Mouse (Mus musculus) hindbrain, embryonic 11.5 days (tissue): Measurements from ENCODE around the gene Dnase1l3. TPM values are rescaled to one million over a fixed set of nuclear protein-coding genes. Genes with fewer than 3 reads are reported as not detected.

Experiments used
- ATAC-seq: fragments of 200-750 bp; cut with Nextera tagmentation; 2 replicates; pipeline ENCODE4 v1.8.0; 2017; ENCODE audit warnings: mild to moderate bottlenecking, moderate TSS enrichment, moderate library complexity; ENCODE audit not compliant: low FRiP score
- DNase-seq: peaks from one replicate; pipeline ENCODE4 v3.0.0-alpha.2; 2015; ENCODE audit warnings: low spot score
- H3K27ac ChIP-seq: fragments of 300-500 bp; sonication (generic); 2 replicates; pipeline ENCODE4 v1.5.1; 2014; ENCODE audit warnings: mild to moderate bottlenecking, low read depth, low read length
- H3K27me3 ChIP-seq: fragments of 300-500 bp; sonication (generic); 2 replicates; pipeline ENCODE4 v1.6.1; 2014; ENCODE audit warnings: mild to moderate bottlenecking, low read length, moderate library complexity, mixed read lengths; ENCODE audit not compliant: control insufficient read depth, insufficient read depth
- H3K36me3 ChIP-seq: fragments of 300-500 bp; sonication (generic); 2 replicates; pipeline ENCODE4 v1.6.1; 2014; ENCODE audit warnings: mild to moderate bottlenecking, low read length, moderate library complexity, mixed read lengths; ENCODE audit not compliant: control insufficient read depth, insufficient read depth
- H3K4me1 ChIP-seq: fragments of 300-500 bp; sonication (generic); replicated peaks from 2 replicates; pipeline ENCODE4 v1.6.1; 2014; ENCODE audit warnings: low read length, mixed read lengths; ENCODE audit not compliant: control insufficient read depth, insufficient read depth
- H3K4me2 ChIP-seq: fragments of 300-500 bp; sonication (generic); replicated peaks from 2 replicates; pipeline ENCODE4 v1.6.1; 2014; ENCODE audit warnings: mild to moderate bottlenecking, low read depth, low read length
- H3K4me3 ChIP-seq: fragments of 300-500 bp; sonication (generic); 2 replicates; pipeline ENCODE4 v1.5.1; 2014; ENCODE audit warnings: low read depth, low read length
- H3K9ac ChIP-seq: fragments of 300-500 bp; sonication (generic); 2 replicates; pipeline ENCODE4 v1.6.1; 2014; ENCODE audit warnings: low read depth, low read length
- H3K9me3 ChIP-seq: fragments of 300-500 bp; sonication (generic); 2 replicates; pipeline ENCODE4 v1.6.1; 2016; ENCODE audit warnings: low read length; ENCODE audit not compliant: control insufficient read depth
- WGBS: fragments of 180-500 bp; shearing (Covaris S2); extraction: QIAGEN DNeasy Blood & Tissue Kit; methylation state at CpG from one replicate; pipeline ENCODE4 v1.1.7; 2014; 5-methylcytosine and 5-hydroxymethylcytosine counted together
- polyA plus RNA-seq: library from polyadenylated mRNA; unstranded; fragments of >200 nt; fragmentation: Nextera tagmentation; extraction: Ambion mirVana; gene quantifications from 2 replicates; pipeline ENCODE4 v1.2.1, GENCODE M21; 2014

Dnase1l3 gene
- 0.03 TPM in 1 of 2 replicates, not detected in the other for polyA plus RNA-seq

DNA sequence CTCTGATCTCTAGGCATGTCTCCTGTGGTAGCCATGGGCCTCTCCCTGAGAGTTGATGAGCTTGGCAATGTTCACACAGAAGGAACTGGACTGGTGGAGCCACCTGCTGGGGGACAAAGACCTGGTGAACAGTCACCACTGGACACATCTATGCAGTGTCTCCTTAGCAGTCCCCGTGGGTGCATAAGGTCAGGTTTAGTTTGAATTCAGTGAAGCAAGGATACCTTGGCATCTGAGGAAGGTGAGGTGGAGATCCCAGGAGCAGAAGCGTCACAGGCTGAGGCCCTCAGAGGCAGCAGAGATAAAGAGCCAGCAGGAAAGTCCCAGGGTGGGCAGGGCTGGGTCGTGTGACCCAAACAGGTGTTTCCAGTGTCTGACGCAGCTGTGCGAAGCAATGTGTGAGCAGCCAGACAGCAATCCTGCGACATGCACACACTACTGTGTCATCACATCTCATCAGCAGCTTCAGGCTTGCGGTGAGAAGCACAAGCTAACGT, at the start of gene Dnase1l3:
Dnase1l3 (minus strand) TSS at position 303 of the 497 bp plus-strand sequence.
- no peak within 1 kb of the TSS for H3K9ac ChIP-seq
- 80% methylated on average over 8 of the region's 8 CpGs for WGBS
- no peak within 1 kb of the TSS for H3K4me2 ChIP-seq
- peak; percentile 26 for DNase-seq
- H3K36me3 ChIP-seq, result no peaks in the 10 kb centered on the region
- no peaks in the 10 kb centered on the region for H3K4me1 ChIP-seq
- H3K27ac ChIP-seq, result no peak within 1 kb of the TSS
- H3K27me3 ChIP-seq, result no peaks in the 10 kb centered on the region
- H3K9me3 ChIP-seq, result no peaks in the 10 kb centered on the region
- peak; percentile 22; the same call in 1 of the 2 replicates for ATAC-seq
- H3K4me3 ChIP-seq, result no peak within 1 kb of the TSS

DNA sequence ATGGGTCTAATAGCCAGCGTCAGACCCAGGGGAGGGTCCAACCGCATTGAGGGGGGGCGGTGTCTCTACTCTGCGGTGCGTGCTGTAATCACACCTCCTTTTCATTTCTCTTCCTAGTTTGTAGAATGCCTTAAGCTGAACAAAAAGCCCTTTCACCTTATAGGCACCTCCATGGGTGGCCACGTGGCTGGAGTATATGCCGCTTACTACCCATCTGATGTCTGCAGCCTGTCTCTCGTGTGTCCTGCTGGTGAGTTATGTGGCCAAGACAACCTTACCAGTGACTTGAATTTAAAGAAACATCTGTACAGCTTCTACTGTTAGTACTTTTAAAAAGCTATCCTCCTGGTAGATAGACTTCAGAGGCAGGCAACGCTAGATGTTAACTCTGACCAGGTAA, 48.2 kb upstream of the Dnase1l3 start:
- ATAC-seq, result no peak
- no peaks in the 10 kb centered on the region for H3K36me3 ChIP-seq
- H3K9ac ChIP-seq, result no peak overlapping the region
- no peaks in the 10 kb centered on the region for H3K4me1 ChIP-seq
- H3K4me2 ChIP-seq, result no peak overlapping the region
- H3K4me3 ChIP-seq, result no peak overlapping the region
- 90% methylated on average over 9 of the region's 9 CpGs for WGBS
- H3K27ac ChIP-seq, result no peak overlapping the region
- no peak for DNase-seq
- H3K9me3 ChIP-seq, result no peaks in the 10 kb centered on the region
- no peaks in the 10 kb centered on the region for H3K27me3 ChIP-seq

DNA sequence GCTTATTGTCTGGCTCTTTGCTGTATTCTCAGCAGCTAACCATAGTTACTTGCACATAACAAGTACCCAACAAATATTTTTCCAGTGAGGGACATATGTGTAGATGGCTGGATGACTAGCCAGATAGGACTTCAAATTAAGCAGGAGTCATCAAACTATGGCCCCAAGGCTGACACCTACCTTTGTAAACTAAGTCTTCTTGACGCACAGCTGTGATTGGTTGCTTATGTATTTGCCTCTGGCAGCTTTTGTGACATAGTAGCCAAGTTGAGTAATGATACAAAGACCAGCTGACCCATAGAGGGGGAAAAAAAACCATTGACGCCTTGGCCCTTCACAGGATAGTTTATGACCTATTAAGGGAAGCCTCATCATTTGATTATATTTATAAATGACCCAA, 47.7 kb upstream of the Dnase1l3 start:
- H3K9ac ChIP-seq, result no peak overlapping the region
- no peaks in the 10 kb centered on the region for H3K4me1 ChIP-seq
- 90% methylated on average over 2 of the region's 2 CpGs for WGBS
- no peak overlapping the region for H3K4me3 ChIP-seq
- DNase-seq, result no peak
- no peak for ATAC-seq
- no peaks in the 10 kb centered on the region for H3K27me3 ChIP-seq
- no peaks in the 10 kb centered on the region for H3K9me3 ChIP-seq
- no peak overlapping the region for H3K27ac ChIP-seq
- no peaks in the 10 kb centered on the region for H3K36me3 ChIP-seq
- H3K4me2 ChIP-seq, result no peak overlapping the region

DNA sequence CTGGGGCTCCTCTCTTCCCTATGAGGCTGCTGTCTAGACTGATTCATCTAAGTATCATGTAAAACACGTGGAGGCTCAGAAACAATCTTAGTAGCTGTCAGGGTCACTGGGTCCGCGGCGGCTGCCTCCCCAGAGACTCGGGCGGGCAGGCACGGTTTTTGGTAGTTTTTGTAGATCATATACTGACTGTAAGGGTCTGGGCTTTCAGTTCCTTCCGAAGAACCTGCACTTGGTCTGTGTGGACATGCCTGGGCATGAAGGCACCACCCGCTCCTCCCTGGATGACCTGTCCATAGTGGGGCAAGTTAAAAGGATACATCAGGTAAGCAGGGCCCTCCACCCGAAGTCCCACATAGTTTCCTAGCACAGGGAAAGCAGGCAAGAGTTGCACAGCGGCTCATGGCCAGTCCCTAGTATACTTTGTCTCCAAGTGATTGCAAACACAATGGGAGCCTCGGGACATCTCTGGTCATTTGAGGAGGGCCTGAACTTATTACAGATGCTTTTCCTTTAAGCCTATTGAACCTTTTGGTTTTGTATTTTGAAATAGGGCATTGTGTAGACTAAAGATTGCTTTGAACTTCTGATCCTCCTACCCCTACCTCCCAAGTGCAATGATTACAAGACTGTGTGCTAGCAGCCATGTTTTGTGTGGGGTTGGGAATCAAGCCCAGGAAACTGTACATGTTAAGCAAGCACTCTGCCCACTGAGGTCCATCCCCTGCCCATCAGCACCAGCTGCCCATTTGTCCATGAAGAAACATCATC, 46.7 kb upstream of the Dnase1l3 start:
- Histone ChIP-seq H3K9me3 (no peaks in the 10 kb centered on the region), H3K4me2 (no peak overlapping the region), H3K27ac (no peak overlapping the region), H3K9ac (no peak overlapping the region), H3K4me1 (no peaks in the 10 kb centered on the region), H3K4me3 (no peak overlapping the region), H3K36me3 (no peaks in the 10 kb centered on the region), H3K27me3 (no peaks in the 10 kb centered on the region)
- ATAC-seq, result no peak
- DNase-seq, result no peak
- 88% methylated on average over 12 of the region's 12 CpGs for WGBS

DNA sequence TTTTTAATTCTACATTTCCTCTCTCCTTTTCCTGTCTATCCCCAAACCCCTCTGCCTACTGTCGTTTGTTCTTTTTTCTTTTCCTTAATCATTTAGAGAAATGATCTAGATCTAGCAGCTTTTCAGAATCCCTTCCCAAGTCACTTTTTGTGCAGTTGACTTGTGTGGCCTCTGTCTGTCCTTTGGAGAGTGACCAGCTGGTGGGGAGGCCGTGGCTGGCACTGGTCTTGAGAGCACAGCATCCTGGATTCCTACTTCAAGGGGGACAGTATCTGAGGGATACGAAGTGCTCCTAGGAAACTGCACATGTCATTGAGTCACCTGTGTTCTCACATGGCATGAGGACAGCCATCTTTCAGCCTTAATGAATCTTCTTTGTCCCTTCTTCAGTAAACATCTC, 45.8 kb upstream of the Dnase1l3 start:
- H3K4me1 ChIP-seq, result no peaks in the 10 kb centered on the region
- H3K36me3 ChIP-seq, result no peaks in the 10 kb centered on the region
- no peak for DNase-seq
- H3K4me2 ChIP-seq, result no peak overlapping the region
- no peak overlapping the region for H3K4me3 ChIP-seq
- no peaks in the 10 kb centered on the region for H3K9me3 ChIP-seq
- H3K27me3 ChIP-seq, result no peaks in the 10 kb centered on the region
- ATAC-seq, result no peak
- H3K27ac ChIP-seq, result no peak overlapping the region
- no peak overlapping the region for H3K9ac ChIP-seq
- 80% methylated on average over 3 of the region's 3 CpGs for WGBS

DNA sequence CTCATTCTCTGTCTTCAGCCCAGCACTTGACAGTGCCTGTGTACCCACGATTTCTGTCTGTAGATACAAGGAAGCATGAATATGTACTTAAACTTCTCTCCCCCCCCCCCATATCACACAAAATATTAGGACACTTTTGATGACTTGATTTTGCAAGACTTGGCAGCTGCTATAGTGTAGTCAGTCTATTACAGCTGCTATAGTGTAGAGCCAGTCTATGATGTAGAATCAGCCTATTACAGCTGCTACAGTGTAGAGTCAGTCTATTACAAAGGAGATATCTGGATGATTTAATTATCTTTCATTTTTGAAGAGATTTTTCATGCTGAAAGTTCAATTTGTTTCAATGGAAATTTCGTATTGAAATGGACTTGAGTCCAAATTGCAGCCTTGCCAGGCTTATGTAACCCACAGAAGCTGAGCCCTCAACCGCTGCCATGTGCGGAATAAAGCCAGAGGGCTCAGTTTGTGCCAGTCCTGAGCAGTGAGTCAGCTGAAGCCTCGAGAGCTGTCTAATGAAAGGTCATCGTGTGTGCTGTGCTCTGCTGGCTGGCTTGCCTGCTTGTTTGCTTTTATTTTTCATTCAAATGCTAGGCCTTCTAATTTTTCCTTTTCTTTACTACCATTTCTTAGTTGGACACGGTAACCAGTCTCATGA, 44.5 kb upstream of the Dnase1l3 start:
- no peaks in the 10 kb centered on the region for H3K9me3 ChIP-seq
- H3K36me3 ChIP-seq, result no peaks in the 10 kb centered on the region
- no peak overlapping the region for H3K9ac ChIP-seq
- no peaks in the 10 kb centered on the region for H3K27me3 ChIP-seq
- 83% methylated on average over 7 of the region's 7 CpGs for WGBS
- H3K4me1 ChIP-seq, result no peaks in the 10 kb centered on the region
- no peak overlapping the region for H3K27ac ChIP-seq
- H3K4me2 ChIP-seq, result no peak overlapping the region
- ATAC-seq, result no peak
- H3K4me3 ChIP-seq, result no peak overlapping the region
- no peak for DNase-seq

DNA sequence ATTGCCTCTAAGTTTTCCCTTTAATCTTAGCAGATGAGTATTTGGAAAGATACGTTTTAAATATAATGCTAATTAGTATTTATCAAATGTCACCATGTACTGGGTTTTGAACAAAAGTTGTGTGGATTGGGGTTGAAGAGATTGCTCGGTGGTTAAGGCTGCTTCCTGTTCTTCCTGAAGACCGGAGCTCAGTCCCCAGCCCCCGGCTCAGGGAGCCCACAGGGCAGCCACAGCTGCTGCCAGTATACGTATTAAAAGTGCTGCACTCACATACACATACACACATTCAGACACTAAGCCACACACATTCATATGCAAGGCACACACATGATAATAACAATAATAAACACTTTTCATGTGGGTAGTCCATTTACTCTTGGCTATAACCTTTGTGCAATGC, 43.8 kb upstream of the Dnase1l3 start:
- Histone ChIP-seq H3K36me3 (no peaks in the 10 kb centered on the region), H3K9ac (no peak overlapping the region), H3K4me1 (no peaks in the 10 kb centered on the region), H3K27ac (no peak overlapping the region), H3K27me3 (no peaks in the 10 kb centered on the region), H3K9me3 (no peaks in the 10 kb centered on the region), H3K4me3 (no peak overlapping the region), H3K4me2 (no peak overlapping the region)
- DNase-seq (no peak), ATAC-seq (no peak)
- 86% methylated on average over 5 of the region's 5 CpGs for WGBS

DNA sequence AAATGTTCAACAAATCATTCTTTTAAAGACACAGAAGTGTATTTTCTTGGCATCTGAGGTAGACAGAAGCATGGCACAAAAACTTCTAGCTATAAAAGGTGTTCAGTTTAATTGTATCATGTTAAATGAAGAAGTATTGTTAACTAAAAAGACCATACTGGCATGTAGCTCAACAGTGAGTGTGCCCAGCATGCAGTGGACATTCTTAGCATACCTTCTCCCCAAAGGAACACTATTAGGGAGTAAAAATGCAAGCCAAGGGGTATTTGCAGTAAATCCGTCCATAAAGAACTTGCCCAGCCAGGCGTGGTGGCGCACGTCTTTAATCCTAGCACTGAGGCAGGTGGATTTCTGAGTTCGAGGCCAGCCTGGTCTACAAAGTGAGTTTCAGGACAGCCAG, 42.0 kb upstream of the Dnase1l3 start:
- H3K4me3 ChIP-seq, result no peak overlapping the region
- H3K36me3 ChIP-seq, result no peaks in the 10 kb centered on the region
- no peak for DNase-seq
- no peak overlapping the region for H3K4me2 ChIP-seq
- H3K27me3 ChIP-seq, result no peaks in the 10 kb centered on the region
- H3K9me3 ChIP-seq, result no peaks in the 10 kb centered on the region
- WGBS, result 82% methylated on average over 5 of the region's 5 CpGs
- no peaks in the 10 kb centered on the region for H3K4me1 ChIP-seq
- no peak overlapping the region for H3K9ac ChIP-seq
- ATAC-seq, result no peak
- H3K27ac ChIP-seq, result no peak overlapping the region

DNA sequence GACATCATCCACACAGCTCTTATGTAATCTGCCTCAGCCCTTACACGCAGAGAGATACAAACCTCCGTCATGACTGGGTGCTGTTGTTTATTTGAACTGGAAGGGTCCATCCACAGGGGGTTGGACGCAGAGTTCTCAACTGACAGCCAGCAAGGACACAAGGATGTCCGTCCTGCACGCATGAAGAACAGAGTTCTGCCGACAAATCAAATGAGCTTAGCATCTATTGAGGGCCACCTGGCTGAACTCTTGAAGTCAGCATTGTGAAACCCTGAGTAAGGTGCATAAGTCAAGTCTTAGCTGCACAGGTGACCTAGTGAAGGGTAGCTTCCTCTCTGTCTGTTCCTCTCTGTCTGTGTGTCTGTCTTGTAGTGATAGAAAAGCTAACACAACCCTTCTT, 41.6 kb upstream of the Dnase1l3 start:
- Histone ChIP-seq H3K27me3 (no peaks in the 10 kb centered on the region), H3K4me2 (no peak overlapping the region), H3K27ac (no peak overlapping the region), H3K4me1 (no peaks in the 10 kb centered on the region), H3K9ac (no peak overlapping the region), H3K4me3 (no peak overlapping the region), H3K9me3 (no peaks in the 10 kb centered on the region), H3K36me3 (no peaks in the 10 kb centered on the region)
- DNase-seq, result no peak
- no peak for ATAC-seq
- WGBS, result 86% methylated on average over 6 of the region's 6 CpGs
